ENCODE assay signal across 16 mouse cellular contexts in the genomic region with DNA sequence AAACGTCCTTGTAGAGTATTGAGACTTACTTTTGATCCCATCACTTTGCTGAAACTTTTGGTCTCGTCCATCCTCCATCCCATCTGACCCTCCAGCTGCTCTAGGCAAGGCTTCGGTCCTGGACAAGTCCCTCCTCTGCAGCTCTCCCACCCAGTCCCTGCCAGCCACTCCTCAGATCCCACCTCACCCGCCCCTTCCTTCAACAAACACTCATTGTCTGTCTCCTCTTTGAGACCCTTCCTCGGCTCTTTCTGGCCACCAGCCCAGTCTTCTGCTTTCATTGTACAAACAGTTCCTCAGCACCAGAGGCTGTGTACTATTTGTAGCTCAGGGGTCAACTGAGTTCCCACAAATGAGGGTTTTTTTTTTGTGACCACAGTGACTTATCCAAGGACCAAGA. TPM values are rescaled to one million over a fixed set of nuclear protein-coding genes. Genes with fewer than 3 reads are reported as not detected.
DNase-seq lines count a peak whose midpoint lies in the region; ATAC-seq lines count a peak whose summit lies in the region.
"Had no signal": no experiment of that assay in that cellular context is flagged by ENCODE, and none has a peak within 500 bp of the region (broad histone marks: within the 10 kb centered on the region; RNA-seq: fewer than 3 reads in every experiment).

No protein-coding gene starts in this region.

- WGBS in forebrain, embryonic 12.5 days: 29% methylated on average over 5 of the region's 5 CpGs
- 42% methylated on average over 5 of the region's 5 CpGs for WGBS in forebrain, embryonic 11.5 days
- 33% methylated on average over 5 of the region's 5 CpGs for WGBS in hindbrain, embryonic 15.5 days
- 33% methylated on average over 5 of the region's 5 CpGs for WGBS in midbrain, embryonic 11.5 days

- H3K27me3 ChIP-seq in forebrain, embryonic 12.5 days: 0 out of 2 replicates have a peak, but pooled peaks cover 3% of the 10 kb centered on the region
- no peaks in the 10 kb centered on the region for H3K27me3 ChIP-seq in forebrain, embryonic 11.5 days (ENCODE audit: control insufficient read depth, insufficient read depth, low read length)
- H3K27me3 ChIP-seq in hindbrain, embryonic 15.5 days: no peaks in the 10 kb centered on the region
- H3K27me3 ChIP-seq in midbrain, embryonic 11.5 days (ENCODE audit: control insufficient read depth, insufficient read depth, low read length): no peaks in the 10 kb centered on the region
- H3K27me3 ChIP-seq: embryonic facial prominence, embryonic 12.5 days; limb, embryonic 13.5 days had no signal

- intact Hi-C loops in left cerebral cortex, postnatal 14 days (cut with DNase I): no loop called here

- no peak overlapping the region for H3K27ac ChIP-seq in forebrain, embryonic 12.5 days
- H3K27ac ChIP-seq in forebrain, embryonic 11.5 days (ENCODE audit: low read depth, low read length): no peak overlapping the region
- H3K27ac ChIP-seq in hindbrain, embryonic 15.5 days (replicated peaks): no peak overlapping the region
- H3K27ac ChIP-seq in midbrain, embryonic 11.5 days (ENCODE audit: low read depth, low read length): no peak overlapping the region
- H3K27ac ChIP-seq: embryonic facial prominence, embryonic 12.5 days; layer of hippocampus, adult 2 months; limb, embryonic 13.5 days had no signal

- 0 out of 2 replicates have a peak, but pooled peaks have one; percentile 27 for ATAC-seq in forebrain, embryonic 12.5 days (ENCODE audit: low FRiP score)
- ATAC-seq in forebrain, embryonic 11.5 days (replicated peaks; ENCODE audit: low FRiP score): no peak
- peak; percentile 67; the same call in 1 of the 2 replicates for ATAC-seq in hindbrain, embryonic 15.5 days (ENCODE audit: low FRiP score, low read depth)
- no peak; the same call in 1 of the 2 replicates for ATAC-seq in midbrain, embryonic 11.5 days (ENCODE audit: low FRiP score)

- no peak overlapping the region for H3K4me2 ChIP-seq in forebrain, embryonic 12.5 days
- no peak overlapping the region for H3K4me2 ChIP-seq in forebrain, embryonic 11.5 days (ENCODE audit: low read depth, low read length, severe bottlenecking)
- no peak overlapping the region for H3K4me2 ChIP-seq in hindbrain, embryonic 15.5 days
- H3K4me2 ChIP-seq in midbrain, embryonic 11.5 days: no peak overlapping the region
- H3K4me2 ChIP-seq: embryonic facial prominence, embryonic 12.5 days; limb, embryonic 13.5 days had no signal

- H3K9ac ChIP-seq in forebrain, embryonic 12.5 days: no peak overlapping the region
- no peak overlapping the region for H3K9ac ChIP-seq in forebrain, embryonic 11.5 days (ENCODE audit: low read length)
- H3K9ac ChIP-seq in hindbrain, embryonic 15.5 days: no peak overlapping the region
- H3K9ac ChIP-seq in midbrain, embryonic 11.5 days (ENCODE audit: low read length): no peak overlapping the region
- H3K9ac ChIP-seq: embryonic facial prominence, embryonic 12.5 days; limb, embryonic 13.5 days had no signal

- peaks cover 23% of the 10 kb centered on the region for H3K4me1 ChIP-seq in forebrain, embryonic 12.5 days
- H3K4me1 ChIP-seq in forebrain, embryonic 11.5 days (replicated peaks; ENCODE audit: control insufficient read depth, insufficient read depth, low read length): no peaks in the 10 kb centered on the region
- peaks cover 27% of the 10 kb centered on the region for H3K4me1 ChIP-seq in hindbrain, embryonic 15.5 days (replicated peaks)
- no peaks in the 10 kb centered on the region; the same call in 1 of the 2 replicates for H3K4me1 ChIP-seq in midbrain, embryonic 11.5 days (ENCODE audit: control insufficient read depth, insufficient read depth, low read length)

- no peak for DNase-seq in forebrain, embryonic 11.5 days (ENCODE audit: low spot score)
- peak; percentile 49 to 66 for DNase-seq in left cerebral cortex, postnatal 14 days (ENCODE audit: low spot score in 2 of 2)
- DNase-seq in left cerebral cortex, adult 9 months (ENCODE audit: low spot score in 2 of 2): no peak
- peak; percentile 65 for DNase-seq in midbrain, embryonic 11.5 days (ENCODE audit: low spot score, missing footprints)
- DNase-seq in adrenal gland, postnatal 25 days: no peak
- DNase-seq in gastrocnemius, postnatal 4 days (ENCODE audit: low spot score in 2 of 2): no peak
- DNase-seq: spleen, adult 18-20 months; thymus, postnatal 25 days had no signal

- H3K4me3 ChIP-seq in forebrain, embryonic 12.5 days (replicated peaks): no peak overlapping the region
- H3K4me3 ChIP-seq in forebrain, embryonic 11.5 days (ENCODE audit: low read depth, low read length): no peak overlapping the region
- H3K4me3 ChIP-seq in hindbrain, embryonic 15.5 days: no peak overlapping the region
- no peak overlapping the region for H3K4me3 ChIP-seq in midbrain, embryonic 11.5 days (ENCODE audit: low read depth, low read length)
- H3K4me3 ChIP-seq: embryonic facial prominence, embryonic 12.5 days; layer of hippocampus, adult 2 months; limb, embryonic 13.5 days had no signal

- H3K36me3 ChIP-seq in forebrain, embryonic 12.5 days (replicated peaks): no peaks in the 10 kb centered on the region
- no peaks in the 10 kb centered on the region for H3K36me3 ChIP-seq in forebrain, embryonic 11.5 days (ENCODE audit: control insufficient read depth, insufficient read depth, low read length)
- H3K36me3 ChIP-seq in hindbrain, embryonic 15.5 days: no peaks in the 10 kb centered on the region
- no peaks in the 10 kb centered on the region for H3K36me3 ChIP-seq in midbrain, embryonic 11.5 days (ENCODE audit: control insufficient read depth, insufficient read depth, low read length)
- H3K36me3 ChIP-seq: embryonic facial prominence, embryonic 12.5 days; limb, embryonic 13.5 days had no signal

- no peaks in the 10 kb centered on the region for H3K9me3 ChIP-seq in forebrain, embryonic 12.5 days
- H3K9me3 ChIP-seq in forebrain, embryonic 11.5 days (ENCODE audit: control insufficient read depth, low read length): no peaks in the 10 kb centered on the region
- H3K9me3 ChIP-seq in hindbrain, embryonic 15.5 days: no peaks in the 10 kb centered on the region
- H3K9me3 ChIP-seq in midbrain, embryonic 11.5 days (ENCODE audit: control insufficient read depth, low read length): no peaks in the 10 kb centered on the region
- H3K9me3 ChIP-seq: embryonic facial prominence, embryonic 12.5 days had no signal

RNA-seq across cellular contexts. Expression of gene Cpvl, which starts 5.0 kb away (rescaled TPM):
- polyA plus RNA-seq in forebrain, embryonic 12.5 days (2016; fragmentation: Nextera tagmentation; extraction: Ambion mirVana): not detected in 2 replicates
- polyA plus RNA-seq in forebrain, embryonic 11.5 days (2014; fragmentation: Nextera tagmentation; extraction: Ambion mirVana): 0.12 TPM in 1 of 2 replicates, not detected in the other
- total RNA-seq in left cerebral cortex, postnatal 14 days (2021): not detected
- 0.10 TPM in 1 of 2 replicates, not detected in the other for polyA plus RNA-seq in hindbrain, embryonic 15.5 days (2015; fragmentation: Nextera tagmentation; extraction: Ambion mirVana)
- 0.11 TPM in 1 of 2 replicates, not detected in the other for polyA plus RNA-seq in midbrain, embryonic 11.5 days (2014; fragmentation: Nextera tagmentation; extraction: Ambion mirVana)
- not detected in 2 replicates for total RNA-seq in adrenal gland, postnatal 25 days (2021)
- under 1 TPM in 1 of 2 experiments, not detected in 1; 0.17 TPM for total RNA-seq in gastrocnemius, postnatal 4 days (2021)
- total RNA-seq: adrenal gland, adult 18-20 months; layer of hippocampus, adult 2 months; megakaryocyte, adult 5-6 weeks had no signal
- polyA plus RNA-seq: embryonic facial prominence, embryonic 12.5 days; heart, embryonic 14.5 days had no signal

Comparison
In these comparisons a context has a peak if more than half of its experiments do, and no peak if none do; other contexts are left out.
1. ATAC-seq: peak in forebrain, embryonic 12.5 days (single experiment) and hindbrain, embryonic 15.5 days (single experiment); none in forebrain, embryonic 11.5 days (single experiment) and midbrain, embryonic 11.5 days (single experiment).
2. DNase-seq: peak in left cerebral cortex, postnatal 14 days (2 of 2) and midbrain, embryonic 11.5 days (single experiment); none in forebrain, embryonic 11.5 days (single experiment), left cerebral cortex, adult 9 months (0 of 2), adrenal gland, postnatal 25 days (single experiment) and gastrocnemius, postnatal 4 days (0 of 2).